Mouse (Mus musculus) heart, postnatal 14 days (tissue): ENCODE results near the gene Btbd11. TPM values are rescaled to one million over a fixed set of nuclear protein-coding genes. Genes with fewer than 3 reads are reported as not detected.

Experiments
- DNase-seq, 2 experiments: peaks; one replicate each; pipeline ENCODE4 v3.0.0; 2021 to 2022
- intact Hi-C: fragments of 180-260 bp; cut with DNase I; formaldehyde crosslinking; loops from one replicate; pipeline ENCODE4 v1.15.1; 2025
- total RNA-seq, 2 experiments: library from RNA; stranded (reverse); gene quantifications; 2 replicates each; pipeline ENCODE4 v1.2.3; 2021

Gene Btbd11
- total RNA-seq, 2 experiments from 2014 or later, result 1.3 to 2.5 TPM

DNA sequence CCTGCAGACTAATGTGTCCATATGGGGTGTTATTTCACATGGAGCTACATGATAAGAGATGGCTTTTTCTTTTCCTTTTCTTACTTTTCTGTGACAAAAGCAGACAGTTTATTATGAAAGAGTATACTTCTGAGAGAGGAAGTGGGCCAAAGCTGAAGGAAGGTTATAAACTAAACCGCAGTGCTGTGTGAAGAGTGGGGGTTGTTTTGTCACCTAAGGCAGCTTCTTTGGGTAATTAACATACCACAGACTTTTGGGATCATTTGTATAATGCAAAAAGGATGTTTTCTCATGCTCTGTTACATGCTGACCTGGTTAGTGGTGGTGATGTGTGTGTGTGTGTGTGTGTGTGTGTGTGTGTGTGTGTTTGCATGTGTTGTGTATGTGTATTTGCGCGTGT lies 24.5 kb downstream of the Btbd11 start:
- no peak for DNase-seq
- intact Hi-C loops, result no loop called here

DNA sequence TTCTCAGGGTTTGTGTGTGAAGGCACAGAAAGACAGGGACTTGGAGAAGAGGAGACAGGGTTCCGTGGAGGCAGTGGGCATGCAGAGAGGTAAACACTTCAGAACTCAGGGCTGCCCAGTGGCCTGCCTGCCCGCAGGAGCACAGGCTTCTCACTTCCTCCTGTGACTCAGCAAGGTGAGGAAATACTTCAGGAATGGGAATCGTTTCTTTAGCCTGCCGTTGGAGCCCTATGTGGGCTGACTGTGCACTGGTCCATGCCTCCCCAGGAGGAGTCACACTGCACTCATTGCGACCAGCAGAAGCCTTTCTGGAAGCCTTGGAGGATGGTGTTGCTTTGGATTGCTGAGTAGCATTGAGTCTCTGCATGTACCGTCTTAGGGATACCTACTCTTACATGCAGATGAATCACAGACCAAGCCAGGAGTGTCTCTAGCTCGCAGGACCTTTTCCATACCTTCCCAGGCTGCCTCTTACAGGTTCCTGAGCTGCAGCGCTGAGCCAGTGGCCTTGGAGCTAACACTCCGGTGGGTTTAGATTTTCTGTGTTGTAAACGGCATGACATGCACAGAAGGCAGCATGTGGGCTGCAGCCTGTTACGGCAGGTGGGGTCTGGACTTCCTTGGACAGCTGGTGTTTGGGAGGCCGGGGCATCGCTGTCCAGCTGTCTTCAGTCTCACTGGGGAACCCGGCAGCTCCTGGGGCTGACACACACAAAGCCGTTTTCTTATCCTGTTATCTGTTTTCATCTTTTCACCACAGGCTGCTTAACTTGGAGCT lies 34.4 kb downstream of the Btbd11 start:
- intact Hi-C loops, result no loop called here
- no peak for DNase-seq

DNA sequence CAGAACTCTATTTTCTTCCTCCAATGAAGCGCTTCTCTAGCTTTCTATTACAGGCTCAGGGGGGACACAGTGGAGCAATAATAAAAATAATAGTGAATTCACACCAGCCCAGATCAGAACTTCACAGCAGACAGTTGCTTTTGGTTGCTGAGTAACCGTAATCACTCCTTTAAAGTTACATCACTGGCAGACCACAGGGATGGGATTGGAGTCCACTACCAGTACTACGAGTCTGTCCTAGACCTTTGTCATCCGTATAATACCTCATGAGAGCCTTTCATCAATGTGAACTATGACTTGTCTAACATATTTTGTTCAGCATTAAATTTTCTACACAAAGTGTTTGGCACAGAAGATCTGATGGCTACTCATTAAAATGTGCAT lies 35.0 kb downstream of the Btbd11 start:
- no peak for DNase-seq
- intact Hi-C loops, result no loop called here

DNA sequence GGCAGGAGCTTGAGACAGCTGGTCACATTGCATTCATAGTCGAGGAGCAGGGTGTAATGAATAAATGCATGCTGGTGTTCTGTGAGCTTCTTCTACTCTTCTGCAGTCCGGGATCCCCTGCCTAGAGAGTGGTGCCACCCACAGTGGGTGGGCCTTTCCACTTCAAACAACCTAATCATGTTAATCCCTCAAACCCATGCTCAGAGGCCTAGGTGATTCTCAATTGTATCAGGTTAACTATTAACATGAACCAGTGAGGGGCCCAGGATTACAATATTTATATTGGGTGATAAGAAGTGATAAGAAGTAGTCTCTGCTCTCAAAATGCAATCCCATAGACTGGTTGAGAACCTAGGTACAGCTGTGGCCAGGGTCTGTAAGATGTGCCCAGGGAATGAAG lies 39.1 kb downstream of the Btbd11 start:
- intact Hi-C loops, result no loop called here
- no peak for DNase-seq

DNA sequence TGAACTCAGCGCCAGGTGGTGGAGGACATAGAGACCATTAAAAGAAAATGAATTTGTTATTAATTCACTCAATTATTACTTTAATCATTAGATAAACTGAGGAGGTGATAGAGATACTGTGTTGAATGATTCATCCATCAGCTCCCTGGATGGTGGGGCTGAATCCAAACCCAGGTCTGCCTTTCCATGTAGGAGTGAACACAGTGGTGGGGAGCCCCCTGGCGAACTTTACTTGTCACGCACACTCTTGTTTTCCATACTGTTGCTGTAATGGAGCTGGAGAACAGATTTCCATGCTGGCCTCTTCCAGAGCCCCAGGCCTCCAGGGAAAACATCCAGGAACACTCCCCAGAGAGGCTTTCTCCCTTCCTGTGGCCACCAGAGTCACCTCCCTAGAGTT lies 50.6 kb downstream of the Btbd11 start:
- intact Hi-C loops, result no loop called here

DNA sequence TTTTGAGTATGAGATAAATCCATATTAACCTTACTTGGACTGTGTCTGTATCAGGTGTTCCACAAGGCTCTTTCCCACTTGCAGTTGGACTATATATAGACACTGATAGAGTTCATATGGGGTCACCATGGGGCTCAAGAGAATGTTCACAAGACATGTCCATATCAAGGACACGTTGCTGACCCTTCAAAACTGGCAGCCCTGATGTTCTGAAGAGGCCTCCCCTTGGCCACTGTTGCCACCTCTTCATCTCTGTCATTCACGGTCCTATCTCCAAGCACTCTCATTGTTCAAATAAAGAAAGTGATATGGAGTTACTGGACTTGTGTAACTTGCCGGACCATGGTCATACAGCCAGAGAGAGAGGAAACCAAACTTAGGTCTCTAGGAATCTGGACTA lies 56.8 kb downstream of the Btbd11 start:
- intact Hi-C loops, result no loop called here
- DNase-seq, result peak; percentile 12 to 25

More for the DNA sequence above, 50.6 kb downstream of the Btbd11 start:
- DNase-seq, result no peak

DNA sequence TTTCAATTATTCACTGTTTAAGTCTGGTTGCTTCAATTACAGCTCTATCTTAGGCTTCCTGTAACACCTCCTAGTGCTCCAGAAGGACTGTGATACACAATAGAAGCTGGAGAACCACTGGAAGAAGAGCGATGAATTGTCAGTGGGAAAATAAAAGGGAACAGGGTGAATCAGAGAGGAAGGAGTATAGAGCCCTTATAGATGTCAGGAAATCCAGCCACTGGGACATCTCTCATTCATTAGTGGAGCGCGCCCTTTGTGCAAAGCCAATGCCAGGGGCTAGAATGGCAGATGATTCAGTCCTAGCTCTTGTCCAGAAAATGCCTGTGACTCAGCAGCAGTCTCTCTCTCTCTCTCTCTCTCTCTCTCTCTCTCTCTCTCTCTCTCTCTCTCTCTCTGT lies 59.3 kb downstream of the Btbd11 start:
- intact Hi-C loops, result no loop called here
- no peak for DNase-seq

DNA sequence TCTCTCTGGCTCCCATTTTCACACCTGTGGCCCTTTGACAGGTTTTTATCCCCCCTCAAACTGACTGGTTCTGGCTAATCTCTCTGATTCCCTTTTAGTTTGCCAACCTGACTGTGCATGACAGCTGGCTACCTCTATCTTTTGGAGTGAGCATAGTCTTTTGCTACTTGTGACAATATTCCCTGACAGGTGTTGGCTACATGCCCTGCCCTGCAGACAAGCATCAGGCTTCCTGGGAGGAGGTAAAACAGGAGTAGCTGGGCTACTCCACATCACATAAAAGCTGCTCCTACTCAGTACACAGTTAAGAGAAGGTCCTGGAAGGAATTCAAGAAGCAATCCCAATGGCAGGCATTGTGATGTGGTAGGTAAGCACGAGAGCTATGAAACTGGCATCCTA lies 60.1 kb downstream of the Btbd11 start:
- no peak for DNase-seq
- intact Hi-C loops, result no loop called here

DNA sequence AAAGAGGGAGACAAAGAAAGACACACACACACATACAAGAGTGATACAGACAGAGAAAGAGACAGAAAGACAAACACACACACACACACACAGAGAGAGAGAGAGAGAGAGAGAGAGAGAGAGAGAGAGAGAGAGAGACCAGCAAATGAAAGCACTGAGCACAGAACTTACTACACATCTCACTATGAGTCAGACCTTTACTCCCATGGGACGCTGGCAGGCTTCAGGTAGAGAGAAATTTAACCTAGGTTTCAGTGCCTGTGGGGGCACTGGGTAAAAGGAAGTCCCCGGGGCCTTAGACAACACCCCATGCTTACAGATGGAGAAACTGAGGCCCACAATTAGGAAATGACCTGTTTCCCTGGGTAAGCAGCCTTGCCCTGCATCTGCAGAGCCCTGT lies 61.3 kb downstream of the Btbd11 start:
- intact Hi-C loops, result no loop called here
- DNase-seq, result no peak

DNA sequence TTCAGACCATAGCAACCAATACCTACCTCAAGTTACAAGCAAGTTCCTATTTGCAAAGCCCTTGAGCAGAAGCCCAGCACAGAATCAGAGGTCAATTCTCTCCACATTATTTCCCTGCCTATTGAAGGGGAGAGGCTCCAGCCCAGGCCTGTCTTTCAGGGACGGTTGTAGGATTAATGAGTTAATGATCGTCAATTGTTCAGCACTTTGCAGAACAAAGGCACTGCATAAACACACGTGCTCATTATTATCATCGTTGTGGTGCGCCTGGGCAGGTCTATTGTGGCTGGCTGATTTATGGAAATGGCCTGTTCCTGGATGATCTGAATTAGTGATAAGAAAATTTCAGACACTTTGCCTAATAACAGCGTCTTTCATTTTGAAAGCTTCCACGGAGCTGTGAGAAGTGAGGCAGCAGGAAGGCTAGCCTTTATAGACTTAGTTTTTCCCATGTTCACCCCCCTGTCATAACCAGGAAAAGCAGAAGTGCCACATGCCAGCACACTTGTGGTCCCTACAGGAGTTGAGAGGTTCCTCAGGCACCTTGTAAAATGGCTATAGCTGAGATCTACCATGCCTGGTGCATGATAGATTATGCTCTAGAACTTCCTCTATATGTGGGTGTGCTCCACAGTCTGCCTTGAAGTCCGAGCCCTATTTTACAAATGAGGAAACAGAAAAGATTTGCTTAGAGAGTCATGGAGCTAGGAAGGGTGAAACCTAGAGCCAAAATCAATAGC lies 65.2 kb downstream of the Btbd11 start:
- no peak for DNase-seq
- intact Hi-C loops, result no loop called here

DNA sequence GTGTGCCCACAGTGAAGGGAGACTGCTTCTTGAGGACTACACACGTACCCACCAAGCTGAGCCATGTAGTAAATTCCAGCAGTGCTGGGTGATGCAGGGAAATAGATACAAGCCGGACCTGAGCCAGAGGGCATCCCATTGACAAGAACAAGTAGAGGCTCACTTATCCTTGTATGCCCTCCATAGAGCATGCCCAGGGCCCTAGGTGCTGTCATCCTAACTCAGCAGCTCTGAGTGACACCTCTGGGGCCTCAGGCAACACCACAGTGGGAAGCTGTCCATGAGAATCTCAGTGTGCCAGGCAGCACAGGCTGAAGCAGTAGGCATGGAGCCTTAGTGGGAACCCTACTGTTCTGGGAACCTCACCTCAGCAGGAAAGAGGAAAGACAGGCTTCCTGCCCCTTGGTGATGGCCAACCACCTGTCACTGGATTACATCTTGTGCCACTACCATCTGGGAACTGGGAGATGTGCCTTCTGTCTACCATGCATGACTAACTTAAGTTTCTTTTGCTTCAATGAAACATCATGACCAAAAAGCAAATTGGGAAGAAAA lies 66.7 kb downstream of the Btbd11 start:
- intact Hi-C loops, result no loop called here
- no peak for DNase-seq

DNA sequence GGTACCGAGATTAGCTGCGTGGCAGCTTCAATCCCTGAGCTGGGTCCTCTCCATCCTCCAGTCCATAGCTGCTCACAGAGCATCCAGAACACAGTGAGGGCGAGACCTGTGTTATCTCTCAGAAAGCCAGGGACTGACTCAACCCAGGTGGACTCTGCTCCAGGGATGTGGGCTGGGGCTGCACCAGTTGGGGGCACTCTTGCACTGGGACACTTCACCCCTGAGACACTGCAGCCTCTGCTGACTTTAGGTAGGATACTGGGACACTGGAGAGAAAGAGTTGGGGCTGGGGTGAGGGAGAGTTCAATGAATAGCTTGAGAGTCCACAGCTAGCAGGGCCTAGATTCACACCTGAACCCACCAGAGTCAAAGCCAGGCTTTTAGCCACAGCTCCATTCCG lies 69.4 kb downstream of the Btbd11 start:
- DNase-seq, result no peak
- intact Hi-C loops, result no loop called here

DNA sequence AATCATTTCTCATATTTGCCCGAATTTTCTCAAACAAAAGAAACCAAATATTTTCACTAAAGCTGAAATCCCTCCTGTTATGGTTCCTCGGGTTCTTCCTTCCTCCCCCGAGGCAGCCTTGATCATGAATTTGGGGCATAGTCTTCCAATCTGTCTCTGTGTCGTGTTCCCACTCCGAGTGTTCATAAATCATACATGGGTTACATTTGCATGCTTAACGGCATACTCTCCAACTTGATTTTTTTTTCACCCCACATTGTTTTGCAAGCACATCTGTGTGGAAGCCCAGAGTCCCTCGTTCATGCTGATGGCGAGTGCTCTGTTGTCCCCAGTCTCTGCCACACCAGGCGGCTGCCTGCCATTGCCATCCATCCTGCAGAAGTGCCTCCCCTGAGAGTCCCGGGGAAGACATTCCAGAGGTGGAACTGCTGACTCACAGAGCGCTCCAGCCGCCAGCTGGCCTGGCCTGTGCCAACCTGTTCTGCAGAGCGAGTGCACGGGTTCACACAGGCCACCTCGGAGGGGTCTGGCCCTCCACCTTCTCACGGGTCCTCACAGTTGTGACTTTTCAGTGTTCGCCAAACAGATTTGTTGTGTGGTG lies 72.2 kb downstream of the Btbd11 start:
- intact Hi-C loops, result no loop called here
- DNase-seq, result peak; percentile 16 to 39

DNA sequence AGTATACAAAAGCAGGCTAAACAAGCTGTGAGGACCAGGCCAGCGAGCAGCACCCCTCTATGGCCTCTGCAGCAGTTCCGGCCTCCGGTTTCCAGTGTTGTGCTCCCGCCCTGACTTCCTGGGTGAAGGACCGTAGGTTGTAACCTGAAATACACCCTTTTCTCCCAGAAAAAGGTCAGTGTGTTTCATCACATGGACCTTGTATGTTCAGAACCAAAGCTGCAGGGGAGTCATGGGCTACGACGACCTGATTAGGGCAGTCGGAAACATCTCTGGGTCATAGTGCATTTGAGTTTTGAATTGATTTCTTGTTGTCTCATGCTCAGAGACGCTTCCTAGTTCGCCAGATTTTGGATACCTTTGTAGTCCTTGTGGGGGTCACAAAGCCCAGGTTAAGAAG lies 74.1 kb downstream of the Btbd11 start:
- DNase-seq, result no peak
- intact Hi-C loops, result no loop called here

DNA sequence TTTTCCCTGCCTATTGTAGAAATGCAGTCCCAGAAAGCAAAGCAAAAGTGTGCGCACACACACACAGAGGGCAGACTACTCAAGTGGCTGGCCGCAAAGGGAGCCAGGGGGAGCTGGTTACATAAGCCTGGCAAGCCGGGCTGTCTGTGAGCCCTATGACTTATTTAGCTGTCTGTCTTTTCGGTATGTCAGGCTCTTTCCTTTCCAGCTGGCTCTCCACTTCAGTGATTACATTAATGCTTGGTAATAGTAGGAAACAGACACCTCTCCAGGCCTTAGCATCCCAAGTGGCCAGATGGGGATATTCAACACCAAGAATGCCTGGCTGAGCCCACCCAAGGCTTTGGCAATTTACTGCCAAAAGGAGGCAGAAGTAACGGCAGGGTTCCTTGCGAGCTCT lies 77.5 kb downstream of the Btbd11 start:
- peak; percentile 26 to 32 for DNase-seq
- intact Hi-C loops, result no loop called here

DNA sequence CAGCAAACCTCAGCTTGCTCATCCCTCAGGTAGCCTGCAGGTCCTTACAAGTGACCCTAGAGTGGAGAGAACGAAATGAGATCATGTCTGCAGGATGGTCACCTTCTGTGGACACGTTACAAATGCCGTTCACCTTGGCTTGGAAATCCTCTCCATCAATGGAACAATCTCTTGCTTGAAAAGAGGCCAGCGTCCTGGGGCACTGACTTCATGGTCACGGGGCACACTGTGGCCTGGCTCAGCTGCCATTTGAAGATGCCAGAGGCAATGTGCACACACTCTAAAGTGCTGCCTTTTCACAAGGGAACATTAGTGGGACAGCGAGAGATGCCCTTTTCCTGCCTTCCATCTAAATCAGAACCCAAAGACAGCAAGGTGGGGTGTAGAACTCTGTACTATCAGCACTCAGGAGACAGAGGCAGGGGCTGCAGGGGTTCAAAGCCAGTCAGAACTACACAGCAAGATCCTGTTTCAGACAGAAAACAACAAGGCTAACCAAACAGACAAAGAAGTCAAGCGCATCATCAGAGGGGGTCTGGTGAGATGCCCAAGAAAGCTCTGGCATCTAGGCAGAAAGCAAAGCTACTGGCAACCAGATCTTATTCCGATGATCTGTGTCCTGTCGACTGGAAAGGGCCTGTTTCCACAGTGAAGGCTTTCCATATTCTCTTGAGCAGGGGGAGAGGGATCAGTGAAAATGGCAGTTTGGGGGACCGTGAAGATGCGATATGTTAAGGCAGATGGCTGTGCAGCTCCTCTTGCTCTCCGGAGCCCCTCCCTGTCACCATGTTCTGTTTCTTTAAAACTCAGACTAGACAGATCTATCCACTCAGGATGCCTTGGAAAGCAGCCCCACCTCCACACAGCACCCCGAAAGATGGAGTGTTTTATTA lies 79.1 kb downstream of the Btbd11 start:
- DNase-seq, result no peak
- intact Hi-C loops, result no loop called here

DNA sequence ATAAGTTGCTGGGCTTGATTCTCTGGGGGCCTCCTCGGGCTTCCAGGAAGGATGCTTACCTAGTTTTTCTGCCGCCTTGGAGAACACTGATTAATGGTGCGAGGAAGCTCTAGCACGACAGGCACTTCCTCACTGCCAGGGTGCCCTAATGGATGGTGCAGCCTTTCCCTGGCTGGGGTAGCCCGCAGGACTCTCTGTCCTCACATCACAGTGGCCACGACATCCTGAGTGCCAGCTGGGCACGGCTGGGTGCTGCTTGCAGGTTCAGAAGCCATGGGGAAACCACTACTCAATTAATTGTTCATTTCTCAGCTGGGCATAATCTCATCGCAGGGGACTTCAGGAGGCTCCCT lies 79.8 kb downstream of the Btbd11 start:
- DNase-seq, result no peak
- intact Hi-C loops, result no loop called here

DNA sequence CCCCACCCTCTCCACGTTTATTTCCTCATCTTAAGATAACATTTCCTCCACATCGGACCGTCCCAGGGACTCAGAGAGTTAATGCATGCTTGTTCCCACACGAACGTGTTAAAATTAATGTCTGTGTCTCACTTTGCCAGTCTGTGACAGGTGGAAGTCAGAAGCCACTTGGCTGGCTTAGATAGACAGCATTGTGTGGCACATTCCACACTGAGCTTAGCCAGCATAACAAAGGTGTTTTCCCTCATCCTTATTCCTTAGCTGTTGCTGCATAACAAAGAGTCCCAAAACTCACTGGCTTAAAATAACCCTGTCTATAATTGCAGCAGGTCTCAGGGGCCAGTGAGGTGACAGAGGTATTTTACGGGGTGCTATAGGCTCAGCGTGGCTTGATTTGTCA lies 80.8 kb downstream of the Btbd11 start:
- intact Hi-C loops, result no loop called here

DNA sequence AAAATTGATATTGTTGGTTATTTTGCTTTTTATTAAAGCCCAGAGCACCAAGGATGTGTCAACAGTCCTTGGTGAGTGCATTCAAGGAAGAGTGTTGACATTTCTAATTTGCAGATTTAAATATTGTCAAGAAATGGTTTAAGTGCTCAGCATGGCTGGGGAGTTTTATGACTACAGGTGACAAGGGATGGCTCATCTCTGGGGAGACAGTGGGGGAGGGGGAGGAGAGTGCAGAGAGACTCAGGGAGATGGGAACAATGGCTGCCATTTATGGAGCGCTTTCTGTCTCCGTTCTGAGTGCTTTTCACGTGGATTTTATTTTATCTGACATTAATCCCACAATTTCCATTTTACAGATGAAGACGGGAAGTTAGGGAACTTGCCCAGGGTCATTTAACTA lies 81.9 kb downstream of the Btbd11 start:
- intact Hi-C loops, result no loop called here
- DNase-seq, result no peak

More for the DNA sequence above, 80.8 kb downstream of the Btbd11 start:
- DNase-seq, result no peak

DNA sequence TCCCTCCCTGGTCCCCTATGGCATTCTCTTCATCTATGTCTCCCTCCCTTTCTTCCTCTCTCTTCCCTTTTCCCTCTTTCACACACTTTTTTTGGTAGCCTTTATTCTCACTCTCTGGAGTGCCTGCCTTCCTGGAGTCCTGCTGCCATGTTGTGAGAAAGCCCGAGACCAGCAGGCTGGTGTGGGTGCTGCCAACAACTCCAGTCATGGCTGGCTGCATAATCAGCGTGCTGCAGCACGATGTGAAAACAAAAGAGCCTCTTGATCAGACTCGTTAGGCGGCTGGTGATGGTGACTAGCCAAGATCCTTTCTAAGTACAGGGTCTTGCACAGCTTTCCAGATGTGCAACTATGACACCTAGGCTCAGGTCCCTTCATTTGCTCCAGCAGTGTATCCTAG lies 82.7 kb downstream of the Btbd11 start:
- intact Hi-C loops, result no loop called here
- DNase-seq, result no peak

DNA sequence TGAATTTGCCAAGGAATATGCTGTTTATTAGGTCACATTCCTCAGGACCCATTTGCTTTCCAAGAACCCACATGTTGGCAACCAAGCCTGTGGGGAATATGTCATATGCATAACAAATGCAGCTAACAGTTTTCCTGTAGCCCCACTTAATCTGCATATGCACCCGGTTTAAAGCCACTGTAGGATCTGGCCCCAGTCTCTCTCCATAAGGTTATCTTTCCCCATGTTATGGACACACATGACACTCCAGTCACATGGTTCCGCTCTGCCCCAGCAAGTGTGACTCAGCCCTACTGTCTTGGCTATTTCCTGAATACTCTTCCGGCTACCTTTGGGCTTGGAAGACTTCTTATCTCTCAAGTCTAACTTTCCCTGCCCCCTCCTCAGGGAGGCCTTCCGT lies 86.7 kb downstream of the Btbd11 start:
- no peak for DNase-seq
- intact Hi-C loops, result no loop called here
